In genomic region chr6:82684136-82684535, GRCm38 (mm10) we compare ENCODE assay signal across 34 mouse cellular contexts.
"Had no signal": no experiment of that assay in that cellular context is flagged by ENCODE, and none has a peak within 500 bp of the region (broad histone marks: within the 10 kb centered on the region; RNA-seq: fewer than 3 reads in every experiment).

No protein-coding gene starts in this region.

- H3K9me3 ChIP-seq: heart, embryonic 10.5 days; heart, embryonic 12.5 days; heart, embryonic 13.5 days; heart, embryonic 15.5 days; hindbrain, embryonic 10.5 days; hindbrain, embryonic 12.5 days; hindbrain, embryonic 13.5 days; hindbrain, embryonic 15.5 days; intestine, embryonic 15.5 days; kidney, embryonic 15.5 days had no signal

- H3K9ac ChIP-seq: heart, embryonic 12.5 days; heart, embryonic 13.5 days; heart, embryonic 15.5 days; hindbrain, embryonic 12.5 days; hindbrain, embryonic 13.5 days; hindbrain, embryonic 14.5 days; hindbrain, embryonic 15.5 days; intestine, embryonic 15.5 days; kidney, embryonic 15.5 days had no signal

- ATAC-seq: hindbrain, embryonic 16.5 days; hindbrain, postnatal 0 days; inflammation-experienced regulatory T-cells, adult 6 months; intestine, embryonic 15.5 days; intestine, embryonic 16.5 days; intestine, postnatal 0 days had no signal

- H3K4me3 ChIP-seq: heart, embryonic 10.5 days; heart, embryonic 12.5 days; heart, embryonic 13.5 days; heart, embryonic 15.5 days; hindbrain, embryonic 10.5 days; hindbrain, embryonic 12.5 days; hindbrain, embryonic 13.5 days; hindbrain, embryonic 15.5 days; intestine, embryonic 15.5 days; kidney, embryonic 15.5 days; layer of hippocampus, adult 2 months had no signal

- H3K27ac ChIP-seq: heart, embryonic 10.5 days; heart, embryonic 13.5 days; heart, embryonic 15.5 days; hindbrain, embryonic 10.5 days; hindbrain, embryonic 12.5 days; hindbrain, embryonic 13.5 days; hindbrain, embryonic 14.5 days; hindbrain, embryonic 15.5 days; hindbrain, postnatal 0 days; intestine, embryonic 15.5 days; kidney, embryonic 15.5 days; kidney, postnatal 0 days; layer of hippocampus, adult 2 months had no signal

- DNase-seq: heart, postnatal 10 days; heart, postnatal 14 days; heart, postnatal 4 days; kidney, adult 11 months; kidney, adult 18-20 months; kidney, adult 2 months; kidney, adult 8-10 months; kidney, adult 9 months; kidney, postnatal 10 days; kidney, postnatal 14 days; kidney, postnatal 25 days; kidney, postnatal 36 days; kidney, postnatal 4 days; layer of hippocampus, adult 9-11 months; layer of hippocampus, postnatal 36 days had no signal

- H3K36me3 ChIP-seq: heart, embryonic 10.5 days; heart, embryonic 12.5 days; heart, embryonic 13.5 days; heart, embryonic 15.5 days; hindbrain, embryonic 10.5 days; hindbrain, embryonic 12.5 days; hindbrain, embryonic 13.5 days; hindbrain, embryonic 15.5 days; intestine, embryonic 15.5 days; kidney, embryonic 15.5 days had no signal

- H3K4me1 ChIP-seq: heart, embryonic 15.5 days; hindbrain, embryonic 12.5 days; hindbrain, embryonic 13.5 days; hindbrain, embryonic 15.5 days; intestine, embryonic 15.5 days; kidney, embryonic 15.5 days had no signal

- H3K27me3 ChIP-seq: heart, embryonic 12.5 days; heart, embryonic 13.5 days; heart, embryonic 15.5 days; hindbrain, embryonic 12.5 days; hindbrain, embryonic 13.5 days; hindbrain, embryonic 15.5 days; intestine, embryonic 15.5 days; kidney, embryonic 15.5 days had no signal

- H3K4me2 ChIP-seq: heart, embryonic 11.5 days; heart, embryonic 12.5 days; heart, embryonic 13.5 days; heart, embryonic 15.5 days; hindbrain, embryonic 12.5 days; hindbrain, embryonic 13.5 days; hindbrain, embryonic 14.5 days; hindbrain, embryonic 15.5 days; intestine, embryonic 15.5 days; kidney, embryonic 15.5 days had no signal
